Mouse (Mus musculus) forebrain, embryonic 13.5 days (tissue): ENCODE results near the gene Idi2. TPM values are rescaled to one million over a fixed set of nuclear protein-coding genes. Genes with fewer than 3 reads are reported as not detected.

Experiments
- microRNA-seq: library from miRNA; unstranded; fragments of <30 nt; microRNA quantifications from one replicate; pipeline ENCODE4, GENCODE M21; 2016
- polyA plus RNA-seq: library from polyadenylated mRNA; unstranded; fragments of >200 nt; fragmentation: Nextera tagmentation; extraction: Ambion mirVana; gene quantifications from 2 replicates; pipeline ENCODE4 v1.2.1, GENCODE M21; 2015

The Idi2 gene
- polyA plus RNA-seq, 1 experiment from 2014 or later, result not detected

Small RNAs within 50 kb of the gene (microRNA-seq; reads per million reads assigned to microRNA genes)
- not detected for gene Gm22750

Other genes with a start within 250 kb of the Idi2 start
- gene Wdr37, start 81.0 kb upstream of the Idi2 start, polyA plus RNA-seq, result 43.4 and 46.0 TPM in 2 replicates
- gene Idi1, start 67.4 kb upstream of the Idi2 start, polyA plus RNA-seq, result 103 and 120 TPM in 2 replicates
- not detected in 2 replicates for gene Gm9745, start 4.6 kb upstream of the Idi2 start, polyA plus RNA-seq
- 95.3 and 106 TPM in 2 replicates for gene Gtpbp4, start 43.2 kb downstream of the Idi2 start, polyA plus RNA-seq
- gene Larp4b, start 141.0 kb downstream of the Idi2 start, polyA plus RNA-seq, result 33.6 and 39.0 TPM in 2 replicates